Mouse (Mus musculus) CH12.LX (cell line): Measurements from ENCODE around the gene Zfyve9. TPM values are rescaled to one million over a fixed set of nuclear protein-coding genes. Genes with fewer than 3 reads are reported as not detected.

Experiments used
- DNase-seq: peaks from one replicate; pipeline ENCODE4 v3.0.0-alpha.2; 2013; ENCODE audit errors: extremely low read depth
- H3K27ac ChIP-seq: 2 replicates; pipeline ENCODE4 v1.5.1; 2012; ENCODE audit warnings: low read depth, mild to moderate bottlenecking, control low read depth, moderate library complexity; ENCODE audit not compliant: insufficient read depth
- H3K27me3 ChIP-seq: replicated peaks from 2 replicates; pipeline ENCODE3; 2012; ENCODE audit warnings: inconsistent platforms
- H3K36me3 ChIP-seq, 2 experiments: replicated peaks in 1 of 2; 2 replicates each; pipeline versions ENCODE3 to v1.6.1; 2012; ENCODE audit warnings: inconsistent platforms in 1 of 2, low read length in 1 of 2, mild to moderate bottlenecking in 1 of 2, mixed read lengths in 1 of 2, moderate library complexity in 1 of 2; ENCODE audit not compliant: control insufficient read depth in 1 of 2, insufficient read depth in 1 of 2
- H3K4me1 ChIP-seq, 2 experiments: 2 replicates each; pipeline ENCODE4 v1.6.1; 2012; ENCODE audit warnings: inconsistent platforms in 1 of 2, moderate library complexity in 1 of 2; ENCODE audit not compliant: insufficient read depth in 2 of 2, control insufficient read depth in 1 of 2
- H3K4me2 ChIP-seq: 2 replicates; pipeline ENCODE4 v1.6.1; 2012; ENCODE audit warnings: low read depth, mild to moderate bottlenecking, control low read depth; ENCODE audit not compliant: poor library complexity, insufficient read depth, severe bottlenecking
- H3K4me3 ChIP-seq, 3 experiments: fragments of 150-350 bp in 1 of 3; sonication (generic) in 1 of 3; replicated peaks in 1 of 3; 2 replicates each; pipeline versions ENCODE3 to v1.5.1; 2011 to 2012; ENCODE audit warnings: low read depth in 2 of 3, low read length in 2 of 3, mild to moderate bottlenecking in 2 of 3, moderate library complexity in 2 of 3, control low read depth in 1 of 3, improper control_type of control experiment in 1 of 3, inconsistent platforms in 1 of 3, mixed read lengths in 1 of 3; ENCODE audit not compliant: poor library complexity in 1 of 3
- H3K79me2 ChIP-seq: replicated peaks from 2 replicates; pipeline ENCODE4 v1.6.1; 2012; ENCODE audit warnings: mild to moderate bottlenecking, moderate library complexity; ENCODE audit not compliant: control insufficient read depth, poor library complexity, insufficient read depth, severe bottlenecking; ENCODE audit errors: extremely low read depth
- H3K9ac ChIP-seq: 2 replicates; pipeline ENCODE4 v1.6.1; 2012; ENCODE audit warnings: low read depth, mild to moderate bottlenecking, control low read depth, moderate library complexity; ENCODE audit not compliant: insufficient read depth
- H3K9me3 ChIP-seq: replicated peaks from 2 replicates; pipeline ENCODE3; 2012; ENCODE audit warnings: low read length, inconsistent platforms, mixed read lengths
- BHLHE40 ChIP-seq: IDR thresholded peaks from 2 replicates; pipeline ENCODE4 v1.6.1; 2011; ENCODE audit warnings: mild to moderate bottlenecking, low read depth, low read length, improper control_type of control experiment
- CHD2 ChIP-seq: IDR thresholded peaks from 2 replicates; pipeline ENCODE4 v1.6.1; 2011; ENCODE audit warnings: low read length, improper control_type of control experiment
- ELF1 ChIP-seq: IDR thresholded peaks from 2 replicates; pipeline ENCODE4 v1.6.1; 2014; ENCODE audit warnings: low read depth, mild to moderate bottlenecking, inconsistent platforms, low read length, improper control_type of control experiment
- GABPA ChIP-seq: IDR thresholded peaks from 2 replicates; pipeline ENCODE4 v1.6.1; 2012; ENCODE audit warnings: low read depth, low read length, improper control_type of control experiment, inconsistent platforms; ENCODE audit not compliant: insufficient replicate concordance
- IRF4 ChIP-seq: IDR thresholded peaks from 2 replicates; pipeline ENCODE4 v1.6.1; 2014; ENCODE audit warnings: low read depth, mild to moderate bottlenecking, inconsistent platforms, low read length, improper control_type of control experiment
- JUND ChIP-seq: conservative IDR thresholded peaks from 2 replicates; pipeline ENCODE4 v1.6.1; 2011; ENCODE audit warnings: low read depth, low read length, improper control_type of control experiment
- MAFK ChIP-seq: IDR thresholded peaks from 2 replicates; pipeline ENCODE4 v1.6.1; 2011; ENCODE audit warnings: low read length, improper control_type of control experiment; ENCODE audit not compliant: insufficient replicate concordance
- MAX ChIP-seq: IDR thresholded peaks from 2 replicates; pipeline ENCODE4 v1.6.1; 2011; ENCODE audit warnings: low read length, improper control_type of control experiment
- MAZ ChIP-seq: IDR thresholded peaks from 2 replicates; pipeline ENCODE4 v1.6.1; 2012; ENCODE audit warnings: low read depth, mild to moderate bottlenecking, inconsistent platforms, low read length, improper control_type of control experiment, moderate library complexity
- NRF1 ChIP-seq: IDR thresholded peaks from 2 replicates; pipeline ENCODE4 v1.6.1; 2014; ENCODE audit warnings: low read depth, mild to moderate bottlenecking, inconsistent platforms, low read length, improper control_type of control experiment, moderate library complexity
- PAX5 ChIP-seq: IDR thresholded peaks from 2 replicates; pipeline ENCODE4 v1.6.1; 2012; ENCODE audit warnings: low read length, inconsistent platforms, mixed read lengths
- POLR2A ChIP-seq: IDR thresholded peaks from 2 replicates; pipeline ENCODE4 v1.6.1; 2011; ENCODE audit warnings: low read depth, mild to moderate bottlenecking, improper control_type of control experiment, low read length
- POLR2AphosphoS2 ChIP-seq: IDR thresholded peaks from 2 replicates; pipeline ENCODE4 v1.6.1; 2011; ENCODE audit warnings: low read depth, low read length, improper control_type of control experiment
- RAD21 ChIP-seq: IDR thresholded peaks from 2 replicates; pipeline ENCODE4 v1.6.1; 2011; ENCODE audit warnings: low read depth, mild to moderate bottlenecking, low read length, improper control_type of control experiment, moderate library complexity
- SMC3 ChIP-seq: IDR thresholded peaks from 2 replicates; pipeline ENCODE4 v1.6.1; 2011; ENCODE audit warnings: low read depth, low read length, improper control_type of control experiment
- TBP ChIP-seq: conservative IDR thresholded peaks from 2 replicates; pipeline ENCODE4 v1.6.1; 2011; ENCODE audit warnings: low read depth, low read length, improper control_type of control experiment
- TCF12 ChIP-seq: IDR thresholded peaks from 2 replicates; pipeline ENCODE4 v1.6.1; 2014; ENCODE audit warnings: low read depth, mild to moderate bottlenecking, inconsistent platforms, low read length, improper control_type of control experiment
- USF1 ChIP-seq: IDR thresholded peaks from 2 replicates; pipeline ENCODE4 v1.6.1; 2014; ENCODE audit warnings: low read depth, mild to moderate bottlenecking, inconsistent platforms, low read length, improper control_type of control experiment
- USF2 ChIP-seq: conservative IDR thresholded peaks from 2 replicates; pipeline ENCODE4 v1.6.1; 2011; ENCODE audit warnings: low read depth, low read length, improper control_type of control experiment
- ZC3H11A ChIP-seq: IDR thresholded peaks from 2 replicates; pipeline ENCODE4 v1.6.1; 2012; ENCODE audit warnings: low read depth, mild to moderate bottlenecking, inconsistent platforms, low read length, improper control_type of control experiment
- ZKSCAN1 ChIP-seq: IDR thresholded peaks from 2 replicates; pipeline ENCODE4 v1.6.1; 2012; ENCODE audit warnings: low read depth, inconsistent platforms, low read length, improper control_type of control experiment, borderline replicate concordance
- ZMIZ1 ChIP-seq: IDR thresholded peaks from 2 replicates; pipeline ENCODE4 v1.6.1; 2012; ENCODE audit warnings: low read depth, mild to moderate bottlenecking, inconsistent platforms, low read length, improper control_type of control experiment
- dilution Hi-C: fragments of 300-500 bp; cut with MboI; formaldehyde crosslinking; loops from 2 replicates; pipeline ENCODE4 v1.14.3; 2020; ENCODE audit warnings: low sequenced_read_pairs; ENCODE audit not compliant: extremely low pct_unique_long_range_greater_than_20kb, extremely low pct_ligation_motif_present
- in situ Hi-C: fragments of 300-500 bp; cut with MboI; formaldehyde crosslinking; loops from 3 replicates; pipeline ENCODE4 v1.14.3; 2019; ENCODE audit warnings: low sequenced_read_pairs, low pct_ligation_motif_present, low pct_unique_long_range_greater_than_20kb, mixed read lengths
- polyA plus RNA-seq: library from polyadenylated mRNA; unstranded; fragments of >175 nt; gene quantifications from 2 replicates; pipeline ENCODE4 v1.2.1, GENCODE M21; 2012; ENCODE audit warnings: low read depth; ENCODE audit not compliant: insufficient read length
- total RNA-seq, 2 experiments: library from RNA; depleted of rRNA; stranded (reverse); fragments of 300-350 nt in 1 of 2; fragments of >200 nt in 1 of 2; gene quantifications; 2 replicates each; pipeline ENCODE4 v1.2.3; 2012 to 2014

Zfyve9 gene
- total and polyA plus RNA-seq, 3 experiments, result 0.83 to 2.8 (median 1.6) TPM

DNA sequence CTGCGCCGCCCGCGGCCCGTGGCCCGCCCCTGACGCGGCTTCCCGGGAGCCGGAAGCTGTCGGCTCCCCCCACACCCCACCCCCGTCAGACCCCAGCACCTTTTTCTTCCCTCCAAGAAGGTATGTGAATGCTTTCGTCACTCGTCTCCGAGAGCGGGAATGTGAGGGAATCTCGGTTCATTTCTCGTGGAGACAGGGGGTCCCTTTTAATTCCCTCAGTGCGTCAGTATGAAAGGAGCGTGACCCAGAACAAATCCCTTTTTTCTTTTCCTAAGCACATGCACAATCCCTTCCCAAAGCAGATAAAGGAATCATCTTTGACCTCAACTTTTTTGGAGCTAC is 237 bp upstream of the Zfyve9 start:
- H3K4me1 ChIP-seq, result peaks cover 2 to 19% of the 10 kb centered on the region in 2 experiments; a peak in 3 of 4 replicates
- TF ChIP-seq ELF1, result no peak
- no peak for TF ChIP-seq PAX5
- TF ChIP-seq USF2, result no peak
- no peak for TF ChIP-seq ZKSCAN1
- no peak for TF ChIP-seq NRF1
- TF ChIP-seq TBP, result no peak
- TF ChIP-seq, all 38 proteins: peak for 0
- H3K27me3 ChIP-seq, result peaks cover 12% of the 10 kb centered on the region
- H3K27ac ChIP-seq, result no peak overlapping the region
- H3K79me2 ChIP-seq, result no peaks in the 10 kb centered on the region
- peak overlapping the region; percentile 73; the same call in 1 of the 2 replicates for H3K4me2 ChIP-seq
- in situ Hi-C loops (loop anchor here (10.0 kb wide), 1 partner anchor 86 kb away; no protein-coding TSS in a partner anchor), dilution Hi-C loops (no loop called here)
- DNase-seq, result no peak
- 0 out of 2 replicates have a peak overlapping the region, but pooled peaks have one; percentile 25 for H3K9ac ChIP-seq
- no peaks in the 10 kb centered on the region for H3K36me3 ChIP-seq
- H3K4me3 ChIP-seq, result peak overlapping the region; percentile 8 to 61 (median 61)
- H3K9me3 ChIP-seq, result no peaks in the 10 kb centered on the region

DNA sequence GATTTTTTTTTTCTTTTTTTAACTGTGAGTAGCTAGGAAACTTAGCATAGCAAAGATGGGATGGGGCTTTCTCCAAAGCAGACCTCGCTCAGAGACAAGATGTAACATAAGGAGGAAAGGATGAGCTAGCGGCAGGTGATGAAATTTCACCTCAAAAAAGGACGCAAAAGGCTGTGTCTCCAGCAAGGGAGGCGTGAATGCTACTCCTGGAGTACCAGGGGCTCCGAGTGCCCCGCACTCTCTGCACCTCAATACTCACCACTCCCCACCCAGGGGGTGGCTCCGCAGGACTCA is 888 bp downstream of the Zfyve9 start:
- H3K27me3 ChIP-seq, result peaks cover 12% of the 10 kb centered on the region
- no peak for DNase-seq
- peaks cover 2 to 19% of the 10 kb centered on the region in 2 experiments; a peak in 3 of 4 replicates for H3K4me1 ChIP-seq
- in situ Hi-C loops, result loop anchor here (10.0 kb wide), 1 partner anchor 85 kb away; no protein-coding TSS in a partner anchor
- no peak overlapping the region for H3K4me2 ChIP-seq
- no peak for TF ChIP-seq MAX
- no peak for TF ChIP-seq POLR2AphosphoS2
- TF ChIP-seq POLR2A, result no peak
- TF ChIP-seq BHLHE40, result no peak
- no peak for TF ChIP-seq MAZ
- TF ChIP-seq ZKSCAN1, result no peak
- no peak for TF ChIP-seq SMC3
- TF ChIP-seq ELF1, result no peak
- TF ChIP-seq USF1, result no peak
- no peak for TF ChIP-seq JUND
- no peak for TF ChIP-seq CHD2
- TF ChIP-seq ZC3H11A, result no peak
- TF ChIP-seq ZMIZ1, result no peak
- no peak for TF ChIP-seq PAX5
- TF ChIP-seq USF2, result no peak
- TF ChIP-seq GABPA, result no peak
- TF ChIP-seq MAFK, result no peak
- TF ChIP-seq IRF4, result no peak
- TF ChIP-seq RAD21, result no peak
- TF ChIP-seq TCF12, result no peak
- dilution Hi-C loops, result no loop called here
- H3K9me3 ChIP-seq, result no peaks in the 10 kb centered on the region
- peak overlapping the region; percentile 25 for H3K9ac ChIP-seq
- H3K4me3 ChIP-seq, result peak overlapping the region; percentile 50 to 61 (median 61)
- H3K36me3 ChIP-seq, result no peaks in the 10 kb centered on the region
- H3K27ac ChIP-seq, result no peak overlapping the region
- no peaks in the 10 kb centered on the region for H3K79me2 ChIP-seq
